Mouse (Mus musculus) forebrain, embryonic 11.5 days (tissue): ENCODE measurements around the gene Gdf1. TPM values are rescaled to one million over a fixed set of nuclear protein-coding genes. Genes with fewer than 3 reads are reported as not detected.

Source experiments
- ATAC-seq: fragments of 200-750 bp; cut with Nextera tagmentation; replicated peaks from 2 replicates; pipeline ENCODE4 v1.8.0; 2017; ENCODE audit warnings: moderate TSS enrichment; ENCODE audit not compliant: low FRiP score
- DNase-seq: peaks from one replicate; pipeline ENCODE4 v3.0.0-alpha.2; 2017; ENCODE audit warnings: low spot score
- H3K27ac ChIP-seq: fragments of 300-500 bp; sonication (generic); 2 replicates; pipeline ENCODE4 v1.5.1; 2014; ENCODE audit warnings: low read depth, low read length
- H3K27me3 ChIP-seq: fragments of 300-500 bp; sonication (generic); 2 replicates; pipeline ENCODE4 v1.6.1; 2014; ENCODE audit warnings: mild to moderate bottlenecking, low read length, mixed read lengths; ENCODE audit not compliant: control insufficient read depth, insufficient read depth
- H3K36me3 ChIP-seq: fragments of 300-500 bp; sonication (generic); 2 replicates; pipeline ENCODE4 v1.6.1; 2014; ENCODE audit warnings: mild to moderate bottlenecking, low read length, moderate library complexity, mixed read lengths; ENCODE audit not compliant: control insufficient read depth, insufficient read depth
- H3K4me1 ChIP-seq: fragments of 300-500 bp; sonication (generic); replicated peaks from 2 replicates; pipeline ENCODE4 v1.6.1; 2014; ENCODE audit warnings: low read length, mixed read lengths; ENCODE audit not compliant: control insufficient read depth, insufficient read depth
- H3K4me2 ChIP-seq: fragments of 300-500 bp; sonication (generic); 2 replicates; pipeline ENCODE4 v1.6.1; 2014; ENCODE audit warnings: low read depth, mild to moderate bottlenecking, low read length, moderate library complexity, mixed read lengths; ENCODE audit not compliant: severe bottlenecking
- H3K4me3 ChIP-seq: fragments of 300-500 bp; sonication (generic); 2 replicates; pipeline ENCODE4 v1.5.1; 2014; ENCODE audit warnings: low read depth, low read length
- H3K9ac ChIP-seq: fragments of 300-500 bp; sonication (generic); 2 replicates; pipeline ENCODE4 v1.6.1; 2014; ENCODE audit warnings: low read length
- H3K9me3 ChIP-seq: fragments of 300-500 bp; sonication (generic); 2 replicates; pipeline ENCODE4 v1.6.1; 2016; ENCODE audit warnings: low read length, mixed read lengths; ENCODE audit not compliant: control insufficient read depth
- WGBS: fragments of 180-500 bp; shearing (Covaris S2); extraction: QIAGEN DNeasy Blood & Tissue Kit; methylation state at CpG from one replicate; pipeline ENCODE4 v1.1.7; 2014; 5-methylcytosine and 5-hydroxymethylcytosine counted together
- polyA plus RNA-seq: library from polyadenylated mRNA; unstranded; fragments of >200 nt; fragmentation: Nextera tagmentation; extraction: Ambion mirVana; gene quantifications from 2 replicates; pipeline ENCODE4 v1.2.1, GENCODE M21; 2014

Gdf1 gene
- polyA plus RNA-seq, 1 experiment from 2014 or later: 2.6 TPM

DNA sequence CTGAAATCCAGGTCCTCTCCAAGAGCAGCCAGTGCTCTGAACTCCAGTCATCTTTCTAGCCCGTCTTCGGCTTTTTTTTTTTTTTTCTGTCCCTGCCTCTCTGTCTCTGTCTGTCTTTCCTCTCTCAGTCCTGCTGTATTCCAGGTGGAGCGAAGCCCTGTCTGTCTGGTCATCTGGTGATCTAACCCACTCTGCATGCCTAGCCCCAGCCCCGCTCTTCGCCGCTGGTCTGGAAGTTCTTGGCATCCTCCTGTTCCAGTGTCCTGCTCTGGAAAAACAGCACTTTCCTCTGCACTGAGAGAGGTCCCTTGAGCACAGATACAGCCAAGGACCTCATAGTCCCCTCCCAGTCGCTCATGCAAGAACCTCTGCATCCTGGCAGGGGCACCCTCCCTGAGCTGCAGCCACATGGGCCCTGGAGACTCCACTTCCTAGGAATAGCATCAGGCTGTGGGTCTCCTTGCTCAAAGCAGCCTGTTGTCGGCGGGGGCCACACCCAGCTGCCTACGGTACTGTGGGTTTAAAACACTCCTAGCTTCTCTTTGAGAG lies 31.9 kb downstream of the Gdf1 start:
- no peak overlapping the region for H3K4me2 ChIP-seq
- WGBS: 80% methylated on average over 10 of the region's 10 CpGs
- H3K4me3 ChIP-seq: no peak overlapping the region
- H3K36me3 ChIP-seq: no peaks in the 10 kb centered on the region
- no peak overlapping the region for H3K27ac ChIP-seq
- ATAC-seq (no peak), DNase-seq (no peak)
- no peaks in the 10 kb centered on the region for H3K4me1 ChIP-seq
- H3K9ac ChIP-seq: no peak overlapping the region
- H3K9me3 ChIP-seq: no peaks in the 10 kb centered on the region
- no peaks in the 10 kb centered on the region for H3K27me3 ChIP-seq

DNA sequence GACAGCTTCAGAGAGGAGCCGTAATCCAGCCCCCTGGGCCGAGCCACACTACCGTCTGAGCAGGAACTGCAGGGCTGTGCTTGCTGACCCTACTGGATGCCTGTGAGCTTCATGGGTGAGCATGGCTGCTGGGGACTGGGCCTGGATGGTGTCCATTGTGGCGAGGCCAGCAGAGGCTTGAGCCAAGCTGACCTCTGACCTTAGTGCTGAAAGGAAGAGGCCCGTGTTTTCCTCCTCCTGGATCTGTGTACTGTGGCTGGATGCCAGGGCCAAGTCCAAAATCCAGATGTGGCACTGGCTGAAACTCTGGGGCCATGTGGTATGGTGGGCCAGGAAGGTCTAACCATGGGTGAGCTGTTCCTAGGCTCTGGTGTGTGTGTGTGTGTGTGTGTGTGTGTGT lies 34.4 kb downstream of the Gdf1 start:
- no peaks in the 10 kb centered on the region for H3K36me3 ChIP-seq
- DNase-seq: no peak
- H3K27me3 ChIP-seq: no peaks in the 10 kb centered on the region
- no peaks in the 10 kb centered on the region for H3K9me3 ChIP-seq
- no peak overlapping the region for H3K4me3 ChIP-seq
- no peaks in the 10 kb centered on the region for H3K4me1 ChIP-seq
- no peak overlapping the region for H3K27ac ChIP-seq
- 38% methylated on average over 5 of the region's 5 CpGs for WGBS
- H3K4me2 ChIP-seq: no peak overlapping the region
- no peak overlapping the region for H3K9ac ChIP-seq
- no peak; the same call in 1 of the 2 replicates for ATAC-seq

DNA sequence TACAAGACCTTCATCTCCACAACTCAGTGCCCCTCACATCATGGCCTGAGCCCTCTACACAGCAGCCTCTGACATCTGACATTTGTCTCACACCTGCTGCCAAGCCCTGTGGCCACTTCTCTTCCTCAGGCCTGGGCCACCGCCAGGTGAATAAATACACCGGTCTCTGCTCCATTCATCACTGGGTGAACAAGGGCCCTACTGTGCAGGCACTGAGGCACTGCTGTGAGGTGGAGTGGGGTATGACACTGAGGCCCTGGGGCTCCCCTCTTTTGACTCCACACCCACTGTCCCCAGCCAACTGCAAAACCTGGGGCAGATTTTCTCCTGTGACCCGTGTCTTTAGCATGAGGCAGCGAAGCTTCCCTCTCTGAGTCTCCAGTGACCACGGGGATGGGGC lies 37.0 kb downstream of the Gdf1 start:
- no peak overlapping the region for H3K27ac ChIP-seq
- H3K4me2 ChIP-seq: no peak overlapping the region
- 67% methylated on average over 5 of the region's 5 CpGs for WGBS
- DNase-seq (no peak), ATAC-seq (no peak)
- H3K27me3 ChIP-seq: peaks cover 1% of the 10 kb centered on the region
- no peak overlapping the region for H3K4me3 ChIP-seq
- H3K9me3 ChIP-seq: no peaks in the 10 kb centered on the region
- no peaks in the 10 kb centered on the region for H3K4me1 ChIP-seq
- no peaks in the 10 kb centered on the region for H3K36me3 ChIP-seq
- no peak overlapping the region for H3K9ac ChIP-seq

DNA sequence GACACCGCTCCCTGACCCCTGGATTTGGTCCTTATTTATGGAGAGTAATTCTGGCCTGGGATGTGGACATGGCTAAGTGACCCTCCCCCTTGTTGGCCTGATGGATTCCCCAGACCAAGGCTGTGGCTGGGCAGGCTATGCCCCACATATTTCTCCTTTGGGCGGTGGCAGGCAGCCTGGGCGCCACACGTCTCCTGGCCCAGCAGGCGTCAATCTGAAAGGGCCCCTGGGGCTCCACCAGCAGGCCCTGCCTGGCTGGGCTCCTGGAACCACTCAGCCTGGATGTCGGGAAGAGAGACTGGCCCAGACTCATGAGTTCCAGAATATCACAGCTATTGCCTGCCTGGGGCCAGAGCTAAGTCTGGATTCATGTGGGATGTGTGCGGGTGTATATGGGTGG lies 40.9 kb downstream of the Gdf1 start:
- H3K4me3 ChIP-seq: no peak overlapping the region
- H3K27me3 ChIP-seq: peaks cover 40% of the 10 kb centered on the region
- no peaks in the 10 kb centered on the region for H3K9me3 ChIP-seq
- H3K4me1 ChIP-seq: peaks cover 11% of the 10 kb centered on the region
- no peak overlapping the region for H3K4me2 ChIP-seq
- no peak overlapping the region for H3K27ac ChIP-seq
- H3K36me3 ChIP-seq: no peaks in the 10 kb centered on the region
- DNase-seq (no peak), ATAC-seq (no peak)
- H3K9ac ChIP-seq: no peak overlapping the region
- WGBS: 79% methylated on average over 7 of the region's 7 CpGs

DNA sequence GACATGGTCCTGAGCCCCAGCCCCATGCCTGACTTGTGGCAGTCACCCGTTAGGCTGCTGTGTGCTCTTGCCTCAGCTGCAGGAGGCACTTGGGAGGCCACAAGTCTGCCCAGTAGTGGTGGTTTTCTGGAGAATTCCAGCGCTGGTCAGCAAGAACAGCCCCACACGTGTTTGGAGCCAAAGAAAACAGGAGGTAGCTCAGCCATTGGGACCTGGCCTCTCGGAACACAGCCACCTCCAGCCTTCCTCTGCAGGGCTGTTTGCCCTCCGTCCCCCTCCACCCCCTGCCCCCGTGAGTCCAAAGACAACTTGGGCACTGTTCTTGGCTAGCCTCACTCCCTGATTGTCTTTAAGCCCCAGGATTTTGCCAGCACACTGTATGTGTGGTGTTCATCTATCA lies 42.3 kb downstream of the Gdf1 start:
- WGBS: 31% methylated on average over 6 of the region's 6 CpGs

DNA sequence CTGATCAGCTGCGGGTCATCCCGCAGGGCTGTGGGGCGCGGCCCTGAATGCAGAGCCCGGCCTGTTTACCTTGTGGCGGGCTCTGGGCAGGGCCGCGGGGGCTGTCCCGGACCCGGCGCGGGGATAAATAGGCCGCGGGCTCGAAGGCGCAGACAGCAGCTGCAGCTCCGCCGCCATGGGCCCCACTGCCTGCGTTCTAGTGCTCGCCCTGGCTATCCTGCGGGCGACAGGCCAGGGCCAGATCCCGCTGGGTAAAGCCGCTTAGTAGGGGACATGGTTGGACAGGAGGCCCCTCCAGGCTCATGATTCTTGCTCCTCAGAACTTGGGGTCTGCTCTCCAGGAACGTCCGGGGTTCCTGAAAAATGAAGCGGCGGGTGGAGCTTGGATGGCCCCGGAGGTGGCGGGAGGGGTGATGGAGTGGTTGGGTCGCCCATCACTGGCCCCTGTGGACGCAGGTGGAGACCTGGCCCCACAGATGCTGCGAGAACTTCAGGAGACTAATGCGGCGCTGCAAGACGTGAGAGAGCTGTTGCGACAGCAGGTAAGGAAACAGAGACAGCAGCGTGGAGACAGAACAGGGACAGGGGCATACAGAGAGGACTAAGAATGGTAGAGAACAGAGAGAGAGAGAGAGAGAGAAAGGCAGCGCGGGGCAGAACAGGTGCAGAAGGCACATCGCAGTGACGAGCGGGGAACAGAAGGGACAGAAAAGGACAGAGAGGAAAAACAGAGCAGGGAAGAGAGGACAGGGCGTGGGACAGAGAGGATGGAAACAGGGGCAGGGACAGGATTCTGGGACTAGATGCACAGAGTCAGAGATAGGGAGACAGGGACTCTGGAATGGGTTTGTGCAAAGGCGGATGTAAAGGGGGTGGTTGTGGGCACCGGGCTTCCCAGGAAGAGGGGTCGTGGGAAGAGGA lies 44.0 kb downstream of the Gdf1 start, which contains the start of gene Comp:
TSS of gene Comp (plus strand) at position 162 of the 921 bp plus-strand sequence.
- H3K27me3 ChIP-seq: peaks cover 68% of the 10 kb centered on the region
- WGBS: 3% methylated on average over 47 of the region's 47 CpGs
- H3K4me1 ChIP-seq: peaks cover 13% of the 10 kb centered on the region
- no peaks in the 10 kb centered on the region for H3K36me3 ChIP-seq
- H3K4me2 ChIP-seq: peak within 1 kb of the TSS; percentile 48
- no peak within 1 kb of the TSS for H3K27ac ChIP-seq
- DNase-seq: peak; percentile 54
- ATAC-seq: peak; percentile 11; the same call in 1 of the 2 replicates
- H3K4me3 ChIP-seq: peak within 1 kb of the TSS; percentile 25
- H3K9ac ChIP-seq: no peak within 1 kb of the TSS
- no peaks in the 10 kb centered on the region for H3K9me3 ChIP-seq

More for the DNA sequence above, 42.3 kb downstream of the Gdf1 start:
- Histone ChIP-seq H3K9ac (no peak overlapping the region), H3K9me3 (no peaks in the 10 kb centered on the region), H3K4me1 (peaks cover 13% of the 10 kb centered on the region), H3K4me3 (no peak overlapping the region), H3K27me3 (peaks cover 55% of the 10 kb centered on the region), H3K4me2 (no peak overlapping the region), H3K27ac (no peak overlapping the region), H3K36me3 (no peaks in the 10 kb centered on the region)
- no peak for ATAC-seq
- DNase-seq: no peak

DNA sequence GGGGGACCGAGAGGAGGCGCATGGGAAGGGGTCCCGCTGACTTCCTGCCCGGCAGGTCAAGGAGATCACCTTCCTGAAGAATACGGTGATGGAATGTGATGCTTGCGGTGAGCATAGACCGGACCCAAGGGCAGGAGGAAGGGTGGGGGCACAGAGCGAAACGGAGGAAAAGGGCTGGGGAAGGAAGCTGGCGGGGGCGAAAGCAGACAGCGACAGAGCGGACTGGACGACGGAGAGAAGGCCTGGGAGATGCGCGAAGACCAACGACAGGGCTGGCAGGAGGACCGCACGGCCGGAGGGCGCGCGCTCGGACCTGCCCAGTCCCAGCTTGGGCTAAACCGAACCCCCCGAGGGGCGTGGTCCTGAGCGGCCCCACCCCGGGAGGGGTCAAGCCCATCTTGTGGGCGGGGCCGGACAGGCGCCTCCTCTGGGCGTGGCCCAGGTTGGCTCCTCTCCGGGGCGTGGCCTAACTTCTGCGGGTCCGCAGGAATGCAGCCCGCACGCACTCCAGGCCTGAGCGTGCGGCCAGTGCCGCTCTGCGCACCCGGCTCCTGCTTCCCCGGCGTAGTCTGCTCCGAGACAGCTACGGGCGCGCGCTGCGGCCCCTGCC lies 44.8 kb downstream of the Gdf1 start:
- H3K4me2 ChIP-seq: peak overlapping the region; percentile 48
- H3K36me3 ChIP-seq: no peaks in the 10 kb centered on the region
- peak overlapping the region; percentile 25 for H3K4me3 ChIP-seq
- peaks cover 13% of the 10 kb centered on the region for H3K4me1 ChIP-seq
- H3K9me3 ChIP-seq: no peaks in the 10 kb centered on the region
- WGBS: under 1% methylated on average over 48 of the region's 53 CpGs
- H3K27me3 ChIP-seq: peaks cover 68% of the 10 kb centered on the region
- DNase-seq (peak; percentile 85), ATAC-seq (peak; percentile 77)
- H3K27ac ChIP-seq: no peak overlapping the region
- H3K9ac ChIP-seq: no peak overlapping the region

DNA sequence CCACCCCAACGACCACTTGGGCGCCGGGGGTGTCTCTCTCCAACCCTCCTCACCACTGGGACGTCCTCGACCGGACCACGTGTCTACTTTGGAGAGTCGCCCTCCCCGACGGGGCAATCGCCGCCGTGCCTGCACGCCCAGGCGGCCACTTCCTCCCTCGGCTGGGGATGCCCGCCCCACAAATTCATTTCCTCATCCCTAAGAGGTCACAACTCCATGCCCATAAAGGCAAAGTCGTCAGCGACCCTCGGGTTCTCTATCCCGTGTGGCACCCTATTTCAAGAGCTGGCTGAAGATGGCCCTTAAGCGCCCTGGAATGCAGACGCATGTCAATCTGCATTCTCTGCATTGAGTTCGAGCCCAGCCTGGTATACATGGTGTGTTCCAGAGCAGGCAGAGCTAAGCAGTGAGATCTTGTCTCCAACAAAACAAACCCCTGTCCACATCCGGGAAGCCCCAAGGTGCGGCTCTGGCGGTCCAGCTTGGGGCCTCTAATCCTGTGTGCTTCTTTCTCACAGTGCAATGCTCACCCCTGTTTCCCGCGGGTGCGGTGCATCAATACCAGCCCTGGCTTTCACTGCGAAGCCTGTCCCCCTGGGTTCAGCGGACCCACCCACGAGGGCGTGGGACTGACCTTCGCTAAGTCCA lies 45.7 kb downstream of the Gdf1 start:
- H3K4me2 ChIP-seq: no peak overlapping the region
- ATAC-seq: no peak
- H3K9ac ChIP-seq: no peak overlapping the region
- WGBS: 6% methylated on average over 35 of the region's 35 CpGs
- no peaks in the 10 kb centered on the region for H3K36me3 ChIP-seq
- DNase-seq: peak; percentile 54
- H3K27me3 ChIP-seq: peaks cover 68% of the 10 kb centered on the region
- no peak overlapping the region for H3K4me3 ChIP-seq
- no peaks in the 10 kb centered on the region for H3K9me3 ChIP-seq
- H3K27ac ChIP-seq: no peak overlapping the region
- H3K4me1 ChIP-seq: peaks cover 13% of the 10 kb centered on the region
